Mouse (Mus musculus) layer of hippocampus, postnatal 36 days (tissue): Measurements from ENCODE around the gene Gbp2b. TPM values are rescaled to one million over a fixed set of nuclear protein-coding genes. Genes with fewer than 3 reads are reported as not detected.
"Not testable (repeated sequence)": the region's sequence is repeated elsewhere in the genome, so short reads cannot be mapped to it uniquely, and the experiment has no call there.

Source experiments
- DNase-seq, 2 experiments: peaks; one replicate each; pipeline ENCODE4 v3.0.0; 2022
- total RNA-seq, 2 experiments: library from RNA; stranded (reverse); gene quantifications; 2 replicates each; pipeline ENCODE4 v1.2.3; 2021

Gbp2b gene
- not detected for total RNA-seq

DNA sequence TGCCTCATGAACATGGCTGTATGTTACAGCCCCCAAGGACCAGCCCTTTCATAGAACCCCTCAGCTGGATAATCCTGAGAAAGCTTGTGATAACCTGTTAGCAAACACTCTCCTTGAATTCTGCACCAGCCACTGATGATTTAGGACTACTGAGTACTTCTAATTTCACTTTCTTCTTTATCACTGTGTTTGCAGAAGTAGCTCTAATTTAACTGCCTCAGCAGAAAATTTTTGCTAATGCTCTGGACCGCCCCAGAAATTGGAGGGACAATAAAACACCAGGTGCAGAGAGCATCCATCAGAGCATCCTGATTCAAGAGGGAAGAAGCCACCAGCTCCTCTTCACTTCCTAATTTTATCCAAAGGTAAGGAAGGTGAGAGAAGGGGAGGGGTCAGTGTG, at the start of gene Gbp2b:
TSS of gene Gbp2b (plus strand) at position 301 of the 400 bp plus-strand sequence.
- no peak for DNase-seq

DNA sequence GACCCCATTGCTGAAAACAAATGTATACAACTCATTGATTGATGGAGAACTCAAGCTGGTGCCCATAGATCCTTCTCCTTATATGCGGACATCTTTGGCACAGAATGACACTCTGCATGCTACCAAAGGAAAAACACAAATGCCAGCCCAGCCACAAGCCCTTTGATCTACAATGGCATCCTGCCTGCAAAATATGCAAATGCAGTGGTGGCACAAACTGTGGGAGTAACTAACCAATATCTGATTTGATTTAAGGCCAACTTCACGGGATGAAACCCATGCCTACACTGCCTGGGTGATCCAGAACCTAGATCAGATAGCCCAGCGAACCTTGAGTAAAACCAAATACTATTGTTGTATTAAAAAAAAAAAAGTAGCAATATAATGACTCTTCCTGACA, 48.0 kb upstream of the Gbp2b start:
- no peak for DNase-seq

DNA sequence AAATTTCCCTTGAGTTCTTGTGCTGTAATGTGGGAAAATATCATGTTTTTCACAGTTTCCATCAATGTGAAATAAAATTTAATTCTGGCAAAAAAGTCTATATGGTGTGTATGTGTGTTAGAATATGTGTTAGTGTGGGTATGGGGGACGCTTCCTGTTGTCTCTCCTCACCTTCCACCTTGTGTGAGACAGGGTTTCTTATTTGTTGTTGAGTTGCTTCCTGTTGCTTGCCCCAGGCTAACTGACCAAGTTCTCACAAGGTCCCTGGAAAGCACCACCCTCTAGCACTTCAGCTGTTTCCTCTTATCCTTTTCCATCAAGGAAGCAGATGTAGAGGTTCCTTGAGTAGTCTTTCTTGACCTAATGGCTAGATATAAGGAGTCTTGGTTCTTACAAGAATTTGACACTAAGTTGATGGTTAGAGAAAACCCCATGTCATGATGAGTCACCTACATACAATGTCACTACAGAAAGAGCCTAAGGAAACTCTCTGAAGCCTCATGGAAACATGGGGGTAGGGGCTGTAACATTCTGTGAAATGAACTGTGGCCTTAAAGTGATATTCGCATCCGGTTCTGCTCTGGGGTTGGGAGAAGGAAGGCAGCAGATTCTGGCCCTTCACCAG, 44.5 kb upstream of the Gbp2b start:
- DNase-seq: no peak

DNA sequence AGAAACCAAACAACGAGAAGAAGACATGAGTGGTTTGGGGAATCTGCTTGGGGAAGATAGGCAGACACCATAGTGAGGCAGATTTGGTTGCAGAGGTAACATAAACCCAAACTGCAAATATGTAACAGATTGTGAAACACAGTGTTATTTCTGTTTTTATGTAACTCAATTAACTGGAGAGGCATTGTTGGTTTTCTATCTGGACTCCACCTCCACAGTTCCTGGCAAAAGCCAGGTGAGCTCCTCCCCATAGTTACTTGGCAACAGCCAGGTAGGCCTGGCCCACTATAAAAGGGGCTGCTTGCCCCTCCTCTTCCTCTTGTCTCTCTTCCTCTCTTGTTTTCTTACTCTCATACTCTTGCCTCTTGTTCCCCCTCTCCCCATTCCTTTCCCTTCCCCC, 40.0 kb upstream of the Gbp2b start:
- DNase-seq: no peak

DNA sequence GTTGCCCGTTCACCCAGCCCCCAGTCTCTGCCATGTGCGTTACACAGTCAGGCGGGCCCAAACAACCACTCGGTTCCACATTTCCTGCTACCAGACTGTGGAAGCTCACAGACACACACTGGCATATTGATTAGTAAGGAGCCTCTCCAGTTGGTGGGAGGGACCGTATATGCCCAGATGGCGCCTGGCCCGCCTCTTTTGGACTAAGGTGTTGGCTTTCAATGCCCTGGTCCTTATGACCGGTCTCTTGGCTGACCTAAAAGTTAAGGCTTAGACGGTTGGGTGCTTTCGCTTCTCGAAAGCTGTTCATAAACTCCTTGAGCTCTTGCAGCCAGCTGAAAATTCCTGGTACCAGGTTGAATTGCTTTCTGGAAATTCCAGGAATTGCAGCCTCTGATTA, 39.0 kb upstream of the Gbp2b start:
- DNase-seq: no peak

DNA sequence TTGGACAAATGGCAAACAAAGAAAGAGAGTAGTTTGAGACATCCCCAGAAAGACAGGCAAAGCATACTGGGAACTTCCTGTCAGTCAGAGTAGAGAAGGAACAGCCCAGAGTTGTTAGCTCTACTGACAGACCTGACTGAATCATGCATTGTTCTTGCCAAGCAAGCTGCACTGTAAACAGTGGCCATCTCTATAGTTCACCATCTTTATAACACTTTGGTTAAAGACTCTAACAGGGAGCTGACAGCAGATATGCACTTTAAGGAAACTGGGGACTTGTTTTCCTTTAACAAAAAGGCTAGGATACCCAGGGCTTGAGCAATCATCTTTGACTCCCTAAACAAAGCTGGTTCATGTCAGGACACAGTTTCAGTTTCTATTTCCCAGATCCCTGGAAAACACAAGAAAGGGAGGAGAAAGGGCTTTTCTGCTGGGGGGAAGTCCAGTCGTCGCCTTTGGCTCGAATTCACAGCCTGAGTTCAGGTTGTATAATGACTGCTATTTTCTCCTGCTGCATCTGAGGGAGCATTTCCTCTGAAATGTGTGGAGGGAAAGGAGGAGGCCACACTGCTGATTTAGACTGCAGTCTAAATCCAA, 34.9 kb upstream of the Gbp2b start, which contains the start of gene Gbp3:
TSS of gene Gbp3 (plus strand) at position 395 of the 597 bp plus-strand sequence.
- no peak for DNase-seq

DNA sequence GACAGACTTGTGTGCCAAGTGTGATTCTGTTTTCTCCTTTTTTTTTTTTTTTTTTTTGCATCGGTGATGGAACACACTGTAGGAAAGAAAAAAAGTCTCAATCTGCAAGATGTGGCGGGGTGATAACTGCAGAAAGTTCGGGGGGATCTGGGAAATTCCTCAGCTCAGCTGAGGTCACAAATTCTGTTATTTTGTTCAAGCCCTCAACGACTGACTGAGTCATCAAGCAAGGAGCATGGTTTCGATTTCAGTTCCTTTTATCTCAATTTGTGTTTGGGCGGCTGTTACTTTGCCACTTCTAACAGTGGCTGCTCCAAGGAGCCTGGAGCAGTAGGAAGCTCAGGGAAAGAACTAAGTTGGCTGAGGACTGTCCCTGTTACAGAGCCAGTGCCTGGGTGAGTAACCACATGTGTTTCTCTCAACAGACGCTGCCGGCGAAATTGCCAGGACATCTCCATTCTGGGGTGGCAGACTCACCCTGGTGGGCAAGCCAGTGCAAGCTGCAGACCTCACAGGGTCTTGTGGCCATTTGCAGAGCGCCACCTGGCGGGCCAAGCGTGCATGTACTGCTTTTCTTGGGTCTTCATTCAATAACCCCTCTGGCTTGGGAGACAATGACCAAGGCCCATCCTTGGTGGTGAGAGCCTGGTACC, 34.2 kb upstream of the Gbp2b start:
- DNase-seq: peak; percentile 62 to 73

DNA sequence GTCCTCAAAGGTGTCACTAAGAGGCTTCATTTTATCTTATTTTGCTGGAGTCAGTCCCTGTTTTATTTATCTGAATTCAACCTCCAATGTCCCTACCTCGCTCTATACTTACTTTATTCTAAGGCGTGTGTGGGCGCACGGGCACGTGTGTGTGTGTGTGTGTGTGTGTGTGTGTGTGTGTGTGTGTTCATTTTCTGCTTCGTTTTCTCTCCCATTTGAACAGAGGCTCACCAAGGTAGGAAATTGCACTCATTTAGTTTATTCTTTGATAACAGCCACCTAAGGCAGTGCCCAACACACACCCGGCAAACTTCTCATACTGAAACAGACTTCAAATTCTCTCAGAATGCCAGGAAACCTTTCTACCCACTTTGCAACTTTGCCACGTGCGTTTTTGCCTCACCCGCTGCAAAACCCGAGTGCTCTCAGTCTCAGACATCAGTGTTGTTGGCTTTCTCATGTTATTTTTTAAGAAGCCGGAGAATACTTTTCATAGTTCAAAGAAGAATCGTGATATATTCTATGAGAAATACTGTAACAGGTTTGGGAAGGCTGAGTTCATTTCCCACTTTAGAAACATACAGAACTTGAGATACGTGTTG, 33.5 kb upstream of the Gbp2b start:
- no peak for DNase-seq

DNA sequence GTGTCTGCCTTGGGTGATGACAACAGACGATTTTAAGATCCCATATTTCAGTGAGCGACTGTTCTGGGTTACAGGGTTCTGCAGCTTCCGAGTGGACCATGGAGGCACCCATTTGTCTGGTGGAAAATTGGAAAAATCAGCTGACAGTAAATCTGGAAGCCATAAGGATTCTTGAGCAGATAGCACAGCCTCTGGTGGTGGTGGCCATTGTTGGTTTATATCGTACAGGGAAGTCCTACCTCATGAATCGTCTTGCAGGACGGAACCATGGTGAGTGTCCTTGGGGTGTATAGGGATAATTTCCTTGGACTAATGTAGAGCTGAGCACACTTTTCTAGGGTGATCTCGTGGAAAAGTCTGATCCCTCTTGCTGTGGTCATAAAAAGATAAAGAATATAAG, 33.0 kb upstream of the Gbp2b start:
- no peak for DNase-seq

DNA sequence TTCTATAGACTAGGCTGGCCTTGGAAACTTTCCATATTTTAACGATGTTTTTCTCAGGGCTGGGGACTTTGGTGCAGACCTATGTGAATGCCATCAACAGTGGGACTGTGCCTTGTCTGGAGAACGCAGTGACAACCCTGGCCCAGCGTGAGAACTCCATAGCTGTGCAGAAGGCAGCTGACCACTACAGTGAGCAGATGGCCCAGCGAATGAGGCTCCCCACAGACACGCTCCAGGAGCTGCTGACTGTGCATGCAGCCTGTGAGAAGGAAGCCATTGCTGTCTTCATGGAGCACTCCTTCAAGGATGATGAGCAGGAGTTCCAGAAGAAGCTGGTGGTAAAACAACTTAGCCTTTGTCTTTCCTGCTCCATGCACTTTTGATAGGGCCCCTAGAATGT, 27.2 kb upstream of the Gbp2b start:
- DNase-seq: not testable (repeated sequence)

DNA sequence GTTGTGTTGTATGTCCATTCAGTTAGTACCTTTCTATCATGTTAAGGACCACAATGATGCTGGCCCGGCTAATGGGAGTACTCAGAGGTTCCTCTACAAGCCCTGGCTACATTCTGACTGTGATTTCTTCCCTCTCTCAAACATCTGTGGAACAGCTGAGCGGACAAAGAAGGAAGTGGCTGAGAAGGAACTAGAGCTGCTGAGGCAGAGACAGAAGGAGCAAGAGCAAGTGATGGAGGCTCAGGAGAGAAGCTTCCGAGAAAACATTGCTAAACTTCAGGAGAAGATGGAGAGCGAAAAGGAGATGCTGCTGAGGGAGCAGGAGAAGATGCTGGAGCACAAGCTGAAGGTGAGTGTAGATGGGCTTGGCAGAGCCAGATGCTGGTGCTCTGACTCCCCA, 23.9 kb upstream of the Gbp2b start:
- DNase-seq: no peak

DNA sequence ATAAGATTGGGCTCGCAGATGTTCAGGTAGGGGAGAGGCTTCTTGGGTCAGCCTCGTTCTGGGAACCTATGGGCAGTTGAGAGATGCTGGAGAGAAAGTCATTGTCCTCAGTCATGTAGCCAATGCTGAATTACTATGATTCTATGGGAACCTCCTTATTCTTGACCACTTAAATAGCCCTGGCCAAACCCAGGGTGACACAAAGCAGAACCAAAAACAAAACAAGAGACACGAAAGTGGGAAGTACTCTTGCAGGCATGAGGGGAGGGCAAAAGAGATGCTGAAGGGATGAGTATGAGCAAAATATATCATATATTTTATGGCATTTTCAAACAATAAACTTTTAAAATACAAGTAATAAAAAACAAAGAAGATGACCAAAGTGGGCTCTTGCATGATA, 17.5 kb upstream of the Gbp2b start:
- DNase-seq: no peak

DNA sequence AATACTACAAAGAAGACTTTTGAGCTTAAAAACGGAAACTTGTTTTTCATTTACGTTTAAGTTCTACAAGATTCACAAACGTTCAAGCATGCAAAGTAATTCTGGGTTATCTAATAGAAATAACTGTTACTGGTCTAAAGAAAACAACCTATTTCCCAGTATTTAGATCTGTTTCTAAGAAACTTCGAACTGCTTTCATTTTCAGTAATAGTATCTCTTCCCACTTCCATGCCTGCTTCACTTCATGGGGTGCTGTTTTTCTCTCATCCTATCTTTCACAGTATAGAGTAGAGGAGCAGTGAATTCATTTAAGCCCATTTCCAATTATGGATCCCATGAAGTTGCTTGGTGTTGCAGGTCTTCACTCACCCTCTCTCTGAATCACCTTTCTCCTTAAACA, 16.3 kb upstream of the Gbp2b start:
- no peak for DNase-seq

DNA sequence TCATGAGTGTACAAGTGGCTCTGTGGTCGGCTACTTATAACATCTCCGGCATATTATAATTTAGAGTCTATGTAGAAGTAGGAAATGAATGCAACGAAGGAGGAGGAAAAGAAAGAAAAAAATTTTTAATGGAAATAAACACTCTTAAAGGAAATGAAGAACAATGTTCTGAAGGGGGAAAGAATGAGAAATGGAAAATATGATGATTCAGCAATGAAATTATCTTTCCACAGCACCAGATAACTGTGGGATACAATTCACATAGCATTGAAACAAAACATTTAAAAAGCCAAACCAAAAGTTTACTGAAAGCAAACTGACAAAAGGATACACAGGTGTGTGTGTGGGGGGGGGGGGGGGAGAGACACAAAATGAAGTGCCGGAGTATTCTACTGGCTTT, 11.6 kb upstream of the Gbp2b start:
- DNase-seq: no peak

DNA sequence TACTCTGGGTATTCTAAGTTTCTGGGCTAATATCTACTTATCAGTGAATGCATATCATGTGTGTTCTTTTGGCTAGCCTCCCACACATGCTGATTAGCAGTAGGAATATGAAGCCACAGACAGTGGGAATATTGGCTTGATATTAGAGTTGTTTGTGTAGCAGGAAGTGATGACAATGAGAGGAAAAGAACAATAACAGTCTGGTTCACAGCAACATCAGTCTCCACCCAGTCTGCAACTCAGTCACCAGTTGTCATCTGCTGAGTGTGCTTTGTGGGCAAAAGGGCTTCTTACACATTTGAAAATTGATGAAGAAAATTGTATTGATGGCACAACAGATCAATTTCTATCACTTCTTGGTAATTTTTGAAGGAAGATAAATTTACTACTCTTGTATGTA, 7.3 kb upstream of the Gbp2b start:
- no peak for DNase-seq

DNA sequence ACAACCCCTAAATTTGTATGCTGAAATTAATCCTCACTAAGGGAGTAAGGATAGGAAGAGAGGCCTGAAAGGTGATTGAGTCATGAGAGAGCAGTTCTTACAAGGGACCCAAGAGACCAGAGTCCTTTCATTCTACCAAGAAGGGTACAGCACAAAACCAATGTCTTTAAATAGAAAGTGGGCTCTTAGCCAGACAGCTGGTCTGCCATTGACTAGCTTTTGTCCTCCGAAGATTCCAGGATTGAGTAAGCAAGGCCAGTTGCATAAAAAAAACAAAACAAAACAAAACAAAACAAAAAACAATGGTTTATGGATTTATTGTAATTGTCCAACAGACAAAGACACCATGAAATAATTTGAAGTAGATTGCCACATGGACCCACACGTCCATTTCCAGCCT, 5.8 kb upstream of the Gbp2b start:
- no peak for DNase-seq

DNA sequence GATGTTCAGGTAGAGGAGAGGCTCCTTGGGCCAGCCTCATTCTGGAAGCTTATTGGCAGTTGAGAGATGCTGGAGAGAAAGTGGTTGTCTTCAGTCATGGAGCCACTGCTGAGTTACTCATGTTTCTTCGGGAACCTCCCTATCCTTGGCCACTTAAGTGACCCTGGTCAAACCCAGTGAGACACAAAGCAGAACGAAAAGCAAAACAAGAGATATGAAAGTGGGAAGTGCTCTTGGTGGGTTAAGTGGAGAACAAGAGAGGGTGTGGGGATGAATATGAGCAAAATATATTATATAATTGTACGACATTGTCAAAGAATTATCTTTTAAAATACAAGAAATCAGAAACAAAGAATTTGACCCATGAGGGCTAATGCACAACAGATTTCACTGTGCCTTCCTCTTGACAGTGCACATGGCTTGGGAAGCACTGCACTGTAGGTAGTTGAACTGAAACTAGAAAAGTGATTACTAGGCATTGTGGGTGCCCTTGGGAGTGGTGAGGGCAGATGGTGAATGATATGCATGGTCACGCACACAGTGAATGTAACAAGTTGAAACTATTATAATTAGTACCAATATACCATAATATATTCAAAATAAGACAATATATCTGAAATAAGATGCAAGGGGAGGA, 4.1 kb upstream of the Gbp2b start:
- DNase-seq: no peak

DNA sequence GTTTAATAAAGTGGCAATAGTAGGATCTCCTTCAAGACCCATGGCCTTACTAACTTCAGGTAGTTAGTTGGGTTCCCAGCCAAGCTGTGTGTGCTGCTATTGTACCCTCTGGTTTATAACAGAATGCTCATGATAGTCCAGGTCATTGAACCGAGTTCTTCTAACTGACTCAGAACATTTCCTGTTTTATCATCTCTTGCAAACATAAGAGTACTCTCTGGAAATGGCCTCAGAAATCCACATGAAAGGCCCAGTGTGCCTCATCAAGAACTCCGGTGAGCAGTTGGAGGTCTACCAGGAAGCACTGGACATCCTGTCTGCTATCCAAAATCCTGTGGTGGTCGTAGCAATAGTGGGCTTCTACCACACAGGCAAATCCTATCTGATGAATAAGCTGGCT, 3.3 kb downstream of the Gbp2b start:
- DNase-seq: no peak

DNA sequence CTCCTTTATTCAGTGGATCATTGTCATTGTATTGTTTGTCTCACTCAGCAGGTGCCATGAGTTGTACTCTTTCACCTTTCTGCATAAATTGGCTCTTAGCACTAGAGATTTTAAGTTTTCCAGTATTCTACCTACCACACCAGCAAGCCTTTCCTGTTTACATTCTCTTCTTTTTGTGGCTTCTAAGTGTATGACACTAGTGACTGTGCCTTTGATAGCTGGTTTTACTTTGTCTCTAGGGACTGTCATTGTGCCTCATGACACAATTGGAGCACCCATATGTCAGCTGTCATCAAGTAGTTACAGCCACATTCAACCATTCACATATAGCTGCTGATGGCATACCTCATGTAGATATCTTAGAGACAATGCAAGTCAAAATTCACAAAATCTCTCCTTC, 7.0 kb downstream of the Gbp2b start:
- DNase-seq: no peak

DNA sequence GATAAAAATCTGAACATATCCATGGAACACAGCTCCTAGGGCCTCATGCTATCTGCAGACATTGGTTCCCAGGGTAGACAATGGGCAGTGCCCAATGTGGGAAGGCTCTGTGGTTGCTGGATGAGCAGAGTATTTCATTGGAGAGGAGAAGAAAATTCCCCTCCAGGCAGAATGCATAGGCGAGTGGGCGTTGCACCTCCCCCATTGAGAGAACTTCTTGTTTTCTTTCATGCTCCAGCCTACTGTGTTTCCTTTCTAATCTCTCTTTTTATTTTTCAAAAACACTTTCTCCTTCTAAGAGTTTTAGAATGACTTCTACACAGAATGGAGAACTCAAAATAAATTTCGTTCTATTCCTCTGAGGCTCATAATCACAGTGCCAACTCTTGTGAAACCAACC, 24.0 kb downstream of the Gbp2b start:
- DNase-seq: no peak

DNA sequence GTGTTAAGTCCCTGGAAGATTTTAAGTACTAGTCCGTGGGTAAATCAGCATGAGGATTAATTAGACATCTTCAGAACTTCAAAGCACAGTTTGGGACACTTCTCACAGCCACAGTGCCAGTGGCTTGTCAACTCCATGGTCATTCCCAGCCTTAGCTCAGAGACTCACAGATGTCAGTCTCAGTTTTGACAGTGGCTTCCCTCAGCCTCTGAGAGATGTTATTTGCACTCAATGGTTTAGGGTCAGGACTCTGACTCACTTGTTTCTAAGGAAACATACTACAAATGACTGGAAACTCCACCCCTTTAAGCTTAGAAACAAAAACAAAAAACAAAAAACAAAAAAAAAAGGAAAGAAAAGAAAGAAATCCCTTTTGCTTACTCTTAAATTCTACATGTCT, 25.0 kb downstream of the Gbp2b start:
- no peak for DNase-seq

DNA sequence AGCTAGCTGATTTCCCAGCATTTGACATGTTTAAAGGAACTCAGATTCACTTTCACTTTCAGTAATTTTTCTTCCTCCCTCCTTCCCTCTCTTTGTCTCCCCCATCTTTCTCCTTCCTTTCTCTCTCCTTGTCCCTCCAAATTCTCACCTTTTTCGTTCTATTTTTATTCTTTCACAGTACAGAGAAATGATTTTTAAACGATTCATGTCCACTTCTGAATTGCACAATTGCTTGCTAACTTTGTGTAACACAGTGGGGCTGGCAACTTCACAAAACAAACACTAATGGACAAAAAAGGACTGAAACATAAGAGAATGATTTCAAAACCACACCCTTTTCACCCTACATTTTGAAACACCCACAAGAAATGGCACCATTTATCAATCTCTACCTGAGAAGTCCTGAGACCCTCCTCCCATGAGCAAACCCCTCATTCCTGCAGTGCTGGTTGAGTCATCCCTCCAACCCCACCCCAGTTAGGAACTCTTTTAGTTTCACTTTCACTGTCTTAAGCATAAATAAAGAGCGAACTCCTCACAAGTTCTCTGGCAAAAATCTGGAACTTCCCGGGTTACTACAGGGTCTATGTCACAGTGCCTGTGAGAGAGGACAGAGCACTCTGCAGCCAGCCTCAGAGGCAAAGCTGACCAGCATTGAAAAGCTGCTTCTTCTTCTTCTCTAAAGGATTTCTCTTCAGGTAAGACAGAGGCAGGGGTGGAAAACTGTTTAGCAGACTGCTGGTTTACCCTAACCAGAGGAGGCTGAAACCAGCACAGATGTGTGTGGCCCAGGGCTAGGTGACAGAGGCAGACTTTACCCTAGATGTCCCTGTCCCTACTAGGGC, 25.7 kb downstream of the Gbp2b start, which contains the start of gene Gbp2:
TSS of gene Gbp2 (plus strand) at position 492 of the 845 bp plus-strand sequence.
- no peak for DNase-seq
